Mouse (Mus musculus) CH12.LX (cell line): ENCODE measurements around the gene Rps29. TPM values are rescaled to one million over a fixed set of nuclear protein-coding genes. Genes with fewer than 3 reads are reported as not detected.

ENCODE experiments used
- DNase-seq: peaks from one replicate; pipeline ENCODE4 v3.0.0-alpha.2; 2013; ENCODE audit errors: extremely low read depth
- H3K27ac ChIP-seq: 2 replicates; pipeline ENCODE4 v1.5.1; 2012; ENCODE audit warnings: low read depth, mild to moderate bottlenecking, control low read depth, moderate library complexity; ENCODE audit not compliant: insufficient read depth
- H3K27me3 ChIP-seq: replicated peaks from 2 replicates; pipeline ENCODE3; 2012; ENCODE audit warnings: inconsistent platforms
- H3K36me3 ChIP-seq, 2 experiments: replicated peaks in 1 of 2; 2 replicates each; pipeline versions ENCODE3 to v1.6.1; 2012; ENCODE audit warnings: inconsistent platforms in 1 of 2, low read length in 1 of 2, mild to moderate bottlenecking in 1 of 2, mixed read lengths in 1 of 2, moderate library complexity in 1 of 2; ENCODE audit not compliant: control insufficient read depth in 1 of 2, insufficient read depth in 1 of 2
- H3K4me1 ChIP-seq, 2 experiments: 2 replicates each; pipeline ENCODE4 v1.6.1; 2012; ENCODE audit warnings: inconsistent platforms in 1 of 2, moderate library complexity in 1 of 2; ENCODE audit not compliant: insufficient read depth in 2 of 2, control insufficient read depth in 1 of 2
- H3K4me2 ChIP-seq: 2 replicates; pipeline ENCODE4 v1.6.1; 2012; ENCODE audit warnings: low read depth, mild to moderate bottlenecking, control low read depth; ENCODE audit not compliant: poor library complexity, insufficient read depth, severe bottlenecking
- H3K4me3 ChIP-seq, 3 experiments: fragments of 150-350 bp in 1 of 3; sonication (generic) in 1 of 3; replicated peaks in 1 of 3; 2 replicates each; pipeline versions ENCODE3 to v1.5.1; 2011 to 2012; ENCODE audit warnings: low read depth in 2 of 3, low read length in 2 of 3, mild to moderate bottlenecking in 2 of 3, moderate library complexity in 2 of 3, control low read depth in 1 of 3, improper control_type of control experiment in 1 of 3, inconsistent platforms in 1 of 3, mixed read lengths in 1 of 3; ENCODE audit not compliant: poor library complexity in 1 of 3
- H3K79me2 ChIP-seq: replicated peaks from 2 replicates; pipeline ENCODE4 v1.6.1; 2012; ENCODE audit warnings: mild to moderate bottlenecking, moderate library complexity; ENCODE audit not compliant: control insufficient read depth, poor library complexity, insufficient read depth, severe bottlenecking; ENCODE audit errors: extremely low read depth
- H3K9ac ChIP-seq: 2 replicates; pipeline ENCODE4 v1.6.1; 2012; ENCODE audit warnings: low read depth, mild to moderate bottlenecking, control low read depth, moderate library complexity; ENCODE audit not compliant: insufficient read depth
- H3K9me3 ChIP-seq: replicated peaks from 2 replicates; pipeline ENCODE3; 2012; ENCODE audit warnings: low read length, inconsistent platforms, mixed read lengths
- BHLHE40 ChIP-seq: IDR thresholded peaks from 2 replicates; pipeline ENCODE4 v1.6.1; 2011; ENCODE audit warnings: mild to moderate bottlenecking, low read depth, low read length, improper control_type of control experiment
- CHD1 ChIP-seq: IDR thresholded peaks from 2 replicates; pipeline ENCODE4 v1.6.1; 2012; ENCODE audit warnings: low read depth, low read length, improper control_type of control experiment, inconsistent platforms
- CHD2 ChIP-seq: IDR thresholded peaks from 2 replicates; pipeline ENCODE4 v1.6.1; 2011; ENCODE audit warnings: low read length, improper control_type of control experiment
- CTCF ChIP-seq, 2 experiments: IDR thresholded peaks in 1 of 2; conservative IDR thresholded peaks in 1 of 2; 2 replicates each; pipeline ENCODE4 v1.5.1; 2011 to 2012; ENCODE audit warnings: low read depth in 2 of 2, low read length in 2 of 2, improper control_type of control experiment in 1 of 2, inconsistent platforms in 1 of 2, mild to moderate bottlenecking in 1 of 2, moderate library complexity in 1 of 2
- ELF1 ChIP-seq: IDR thresholded peaks from 2 replicates; pipeline ENCODE4 v1.6.1; 2014; ENCODE audit warnings: low read depth, mild to moderate bottlenecking, inconsistent platforms, low read length, improper control_type of control experiment
- EP300 ChIP-seq: IDR thresholded peaks from 2 replicates; pipeline ENCODE4 v1.6.1; 2011; ENCODE audit warnings: low read length, improper control_type of control experiment
- ETS1 ChIP-seq: conservative IDR thresholded peaks from 2 replicates; pipeline ENCODE4 v1.6.1; 2012; ENCODE audit warnings: low read depth, mild to moderate bottlenecking, inconsistent platforms, low read length, improper control_type of control experiment, moderate library complexity
- GABPA ChIP-seq: IDR thresholded peaks from 2 replicates; pipeline ENCODE4 v1.6.1; 2012; ENCODE audit warnings: low read depth, low read length, improper control_type of control experiment, inconsistent platforms; ENCODE audit not compliant: insufficient replicate concordance
- HCFC1 ChIP-seq: IDR thresholded peaks from 2 replicates; pipeline ENCODE4 v1.6.1; 2012; ENCODE audit warnings: low read depth, mild to moderate bottlenecking, inconsistent platforms, low read length, improper control_type of control experiment
- JUN ChIP-seq: IDR thresholded peaks from 2 replicates; pipeline ENCODE4 v1.6.1; 2011; ENCODE audit warnings: low read depth, mild to moderate bottlenecking, low read length, improper control_type of control experiment, moderate library complexity; ENCODE audit not compliant: insufficient read depth
- MAX ChIP-seq: IDR thresholded peaks from 2 replicates; pipeline ENCODE4 v1.6.1; 2011; ENCODE audit warnings: low read length, improper control_type of control experiment
- MAZ ChIP-seq: IDR thresholded peaks from 2 replicates; pipeline ENCODE4 v1.6.1; 2012; ENCODE audit warnings: low read depth, mild to moderate bottlenecking, inconsistent platforms, low read length, improper control_type of control experiment, moderate library complexity
- MEF2A ChIP-seq: IDR thresholded peaks from 2 replicates; pipeline ENCODE4 v1.6.1; 2014; ENCODE audit warnings: low read depth, mild to moderate bottlenecking, inconsistent platforms, low read length, improper control_type of control experiment, borderline replicate concordance
- MXI1 ChIP-seq: IDR thresholded peaks from 2 replicates; pipeline ENCODE4 v1.6.1; 2011; ENCODE audit warnings: mild to moderate bottlenecking, low read depth, low read length, improper control_type of control experiment
- MYC ChIP-seq: IDR thresholded peaks from 2 replicates; pipeline ENCODE4 v1.6.1; 2011; ENCODE audit warnings: low read depth, mild to moderate bottlenecking, improper control_type of control experiment, low read length
- NRF1 ChIP-seq: IDR thresholded peaks from 2 replicates; pipeline ENCODE4 v1.6.1; 2014; ENCODE audit warnings: low read depth, mild to moderate bottlenecking, inconsistent platforms, low read length, improper control_type of control experiment, moderate library complexity
- POLR2A ChIP-seq: IDR thresholded peaks from 2 replicates; pipeline ENCODE4 v1.6.1; 2011; ENCODE audit warnings: low read depth, mild to moderate bottlenecking, improper control_type of control experiment, low read length
- RAD21 ChIP-seq: IDR thresholded peaks from 2 replicates; pipeline ENCODE4 v1.6.1; 2011; ENCODE audit warnings: low read depth, mild to moderate bottlenecking, low read length, improper control_type of control experiment, moderate library complexity
- RCOR1 ChIP-seq: conservative IDR thresholded peaks from 2 replicates; pipeline ENCODE4 v1.6.1; 2012; ENCODE audit warnings: low read depth, mild to moderate bottlenecking, inconsistent platforms, low read length, improper control_type of control experiment
- SIN3A ChIP-seq: IDR thresholded peaks from 2 replicates; pipeline ENCODE4 v1.6.1; 2012; ENCODE audit warnings: low read length, improper control_type of control experiment, inconsistent platforms
- SMC3 ChIP-seq: IDR thresholded peaks from 2 replicates; pipeline ENCODE4 v1.6.1; 2011; ENCODE audit warnings: low read depth, low read length, improper control_type of control experiment
- UBTF ChIP-seq: IDR thresholded peaks from 2 replicates; pipeline ENCODE4 v1.6.1; 2012; ENCODE audit warnings: low read depth, mild to moderate bottlenecking, inconsistent platforms, low read length, improper control_type of control experiment, moderate library complexity
- USF1 ChIP-seq: IDR thresholded peaks from 2 replicates; pipeline ENCODE4 v1.6.1; 2014; ENCODE audit warnings: low read depth, mild to moderate bottlenecking, inconsistent platforms, low read length, improper control_type of control experiment
- USF2 ChIP-seq: conservative IDR thresholded peaks from 2 replicates; pipeline ENCODE4 v1.6.1; 2011; ENCODE audit warnings: low read depth, low read length, improper control_type of control experiment
- ZMIZ1 ChIP-seq: IDR thresholded peaks from 2 replicates; pipeline ENCODE4 v1.6.1; 2012; ENCODE audit warnings: low read depth, mild to moderate bottlenecking, inconsistent platforms, low read length, improper control_type of control experiment
- ZNF384 ChIP-seq: IDR thresholded peaks from 2 replicates; pipeline ENCODE4 v1.6.1; 2012; ENCODE audit warnings: low read depth, low read length, improper control_type of control experiment, inconsistent platforms
- dilution Hi-C: fragments of 300-500 bp; cut with MboI; formaldehyde crosslinking; loops from 2 replicates; pipeline ENCODE4 v1.14.3; 2020; ENCODE audit warnings: low sequenced_read_pairs; ENCODE audit not compliant: extremely low pct_unique_long_range_greater_than_20kb, extremely low pct_ligation_motif_present
- in situ Hi-C: fragments of 300-500 bp; cut with MboI; formaldehyde crosslinking; loops from 3 replicates; pipeline ENCODE4 v1.14.3; 2019; ENCODE audit warnings: low sequenced_read_pairs, low pct_ligation_motif_present, low pct_unique_long_range_greater_than_20kb, mixed read lengths
- polyA plus RNA-seq: library from polyadenylated mRNA; unstranded; fragments of >175 nt; gene quantifications from 2 replicates; pipeline ENCODE4 v1.2.1, GENCODE M21; 2012; ENCODE audit warnings: low read depth; ENCODE audit not compliant: insufficient read length
- total RNA-seq, 2 experiments: library from RNA; depleted of rRNA; stranded (reverse); fragments of 300-350 nt in 1 of 2; fragments of >200 nt in 1 of 2; gene quantifications; 2 replicates each; pipeline ENCODE4 v1.2.3; 2012 to 2014

Gene Rps29
- total and polyA plus RNA-seq, 3 experiments: 635 to 5,532 (median 1,316) TPM

DNA sequence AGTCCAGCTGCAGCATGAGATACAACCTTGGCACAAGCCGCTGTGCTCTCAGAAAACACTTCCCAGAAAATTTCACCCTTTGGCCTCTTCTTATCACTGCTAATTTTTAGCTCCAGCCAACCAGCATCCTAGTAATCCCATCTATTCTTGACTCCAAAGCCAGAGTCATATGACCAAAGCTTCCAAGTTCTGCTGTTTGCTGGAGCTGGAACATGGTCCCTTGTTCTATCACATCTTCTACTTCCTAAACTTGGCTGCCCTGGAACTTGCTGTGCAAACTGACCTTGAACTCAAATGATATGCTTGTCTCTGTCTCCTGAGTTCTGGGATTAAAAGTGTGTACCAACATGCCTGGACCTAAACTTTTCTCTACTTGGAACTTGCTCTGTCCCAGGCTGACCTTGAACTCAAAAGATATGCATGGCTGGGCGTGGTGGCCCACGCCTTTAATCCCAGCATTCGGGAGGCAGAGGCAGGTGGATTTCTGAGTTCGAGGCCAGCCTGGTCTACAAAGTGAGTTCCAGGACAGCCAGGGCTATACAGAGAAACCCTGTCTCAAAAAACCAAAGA, 11.7 kb downstream of the Rps29 start:
- Histone ChIP-seq H3K79me2 (no peaks in the 10 kb centered on the region), H3K4me2 (no peak overlapping the region), H3K4me1 (no peaks in the 10 kb centered on the region), H3K9ac (no peak overlapping the region), H3K27me3 (no peaks in the 10 kb centered on the region), H3K36me3 (no peaks in the 10 kb centered on the region), H3K9me3 (no peaks in the 10 kb centered on the region), H3K27ac (no peak overlapping the region), H3K4me3 (no peak overlapping the region)
- TF ChIP-seq ETS1 (no peak), SMC3 (no peak), MYC (no peak), USF1 (no peak), ELF1 (no peak), POLR2A (no peak), CHD1 (no peak), RCOR1 (no peak), USF2 (no peak), EP300 (no peak), ZMIZ1 (no peak), CHD2 (no peak), NRF1 (no peak), MAX (no peak), JUN (no peak), GABPA (no peak)
- in situ Hi-C loops: no loop called here
- dilution Hi-C loops: no loop called here
- DNase-seq: no peak

DNA sequence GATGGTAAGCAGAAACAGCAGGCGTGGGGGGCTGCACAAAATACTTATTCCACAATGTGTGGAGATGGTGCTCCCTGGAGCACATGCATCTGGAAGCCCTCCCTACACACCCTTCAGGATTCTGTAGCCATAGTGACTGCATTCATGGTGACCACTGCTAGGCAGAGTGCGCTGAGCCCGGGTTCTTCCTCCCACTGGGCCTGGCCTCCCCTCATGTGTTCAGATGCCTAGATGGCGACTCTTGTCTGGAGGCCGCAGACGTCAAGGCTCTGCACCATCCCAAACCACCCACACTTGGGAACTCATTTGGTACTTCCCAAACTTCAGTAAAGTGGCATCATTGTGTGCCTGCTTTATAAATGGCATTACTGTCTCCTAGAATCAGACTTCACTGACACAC, 15.5 kb downstream of the Rps29 start:
- Histone ChIP-seq H3K4me2 (no peak overlapping the region), H3K9ac (no peak overlapping the region), H3K36me3 (no peaks in the 10 kb centered on the region), H3K4me1 (no peaks in the 10 kb centered on the region), H3K9me3 (no peaks in the 10 kb centered on the region), H3K4me3 (no peak overlapping the region), H3K27ac (no peak overlapping the region), H3K27me3 (no peaks in the 10 kb centered on the region)
- dilution Hi-C loops: no loop called here
- DNase-seq: no peak
- TF ChIP-seq ETS1 (no peak), CTCF (conservative IDR thresholded peaks at IDR 0.05 in 1 of 2, IDR thresholded peaks at IDR 0.05 in 1 of 2; ENCODE audit: low read depth in 2 of 2, low read length in 2 of 2) (no peak), RAD21 (no peak), EP300 (no peak), SIN3A (no peak), CHD1 (no peak), ELF1 (no peak), MEF2A (no peak), MXI1 (no peak), USF1 (no peak), HCFC1 (no peak), MAX (no peak), BHLHE40 (no peak), UBTF (no peak), MAZ (no peak), NRF1 (no peak), ZNF384 (no peak)
- TF ChIP-seq, all 38 proteins: peak for 0
- in situ Hi-C loops: no loop called here
- no peaks in the 10 kb centered on the region for H3K79me2 ChIP-seq
